Mouse (Mus musculus) heart, adult 18-20 months (tissue): ENCODE measurements around the gene Hbp1. TPM values are rescaled to one million over a fixed set of nuclear protein-coding genes. Genes with fewer than 3 reads are reported as not detected.

Source experiments
- DNase-seq, 2 experiments: peaks; one replicate each; pipeline ENCODE4 v3.0.0; 2021 to 2022; ENCODE audit warnings: mixed read lengths in 1 of 2
- total RNA-seq, 2 experiments: library from RNA; stranded (reverse); gene quantifications; 2 replicates each; pipeline ENCODE4 v1.2.3; 2021

The Hbp1 gene
- total RNA-seq, 2 experiments from 2014 or later = 64.1 to 68.9 TPM

GRCm38 (mm10) chr12:31955843-31956242, 5.5 kb upstream of the Hbp1 start:
- no peak for DNase-seq

- DNase-seq = no peak
Observed at GRCm38 (mm10) chr12:31950659-31951031, 310 bp upstream of the Hbp1 start.

GRCm38 (mm10) chr12:31949193-31949741, 1.1 kb downstream of the Hbp1 start:
- DNase-seq = peak; percentile 96

- DNase-seq = no peak
Observed at GRCm38 (mm10) chr12:31948101-31949000, 2.0 kb downstream of the Hbp1 start.

- no peak for DNase-seq
Observed at GRCm38 (mm10) chr12:31947476-31947875, 2.9 kb downstream of the Hbp1 start.

GRCm38 (mm10) chr12:31944405-31944804, 5.9 kb downstream of the Hbp1 start:
- no peak for DNase-seq

GRCm38 (mm10) chr12:31943020-31943654, 7.2 kb downstream of the Hbp1 start:
- no peak for DNase-seq

GRCm38 (mm10) chr12:31939026-31939425, 11.3 kb downstream of the Hbp1 start:
- no peak for DNase-seq

GRCm38 (mm10) chr12:31938391-31938997, 11.8 kb downstream of the Hbp1 start:
- no peak for DNase-seq

- DNase-seq = no peak
Observed at GRCm38 (mm10) chr12:31937613-31938012, 12.7 kb downstream of the Hbp1 start.

GRCm38 (mm10) chr12:31936657-31937300, 13.6 kb downstream of the Hbp1 start:
- no peak for DNase-seq

GRCm38 (mm10) chr12:31931818-31932217, 18.5 kb downstream of the Hbp1 start:
- no peak for DNase-seq

- no peak for DNase-seq
Observed at GRCm38 (mm10) chr12:31928498-31928897, 21.8 kb downstream of the Hbp1 start.

GRCm38 (mm10) chr12:31926661-31927061, 23.7 kb downstream of the Hbp1 start:
- peak; percentile 82 to 83 for DNase-seq

- no peak for DNase-seq
Observed at GRCm38 (mm10) chr12:31925343-31925742, 25.0 kb downstream of the Hbp1 start.

- no peak for DNase-seq
Observed at GRCm38 (mm10) chr12:31924135-31924534, 26.2 kb downstream of the Hbp1 start.

GRCm38 (mm10) chr12:31920464-31921405, 29.6 kb downstream of the Hbp1 start:
- DNase-seq = peak in 1 of 2 experiments; percentile 40

GRCm38 (mm10) chr12:31917245-31917644, 33.1 kb downstream of the Hbp1 start:
- DNase-seq = peak; percentile 84 to 90

GRCm38 (mm10) chr12:31916691-31917090, 33.6 kb downstream of the Hbp1 start:
- DNase-seq = peak; percentile 35 to 42

- peak; percentile 72 to 74 for DNase-seq
Observed at GRCm38 (mm10) chr12:31913614-31914013, 36.7 kb downstream of the Hbp1 start.

GRCm38 (mm10) chr12:31912966-31913551, 37.3 kb downstream of the Hbp1 start:
- no peak for DNase-seq
